Mouse (Mus musculus): Measurements from ENCODE around the gene Tomt. TPM values are rescaled to one million over a fixed set of nuclear protein-coding genes. Genes with fewer than 3 reads are reported as not detected.

Tomt gene
- total and polyA plus RNA-seq, 2 experiments from 2014 or later, result 0.12 TPM; not detected in 1

DNA sequence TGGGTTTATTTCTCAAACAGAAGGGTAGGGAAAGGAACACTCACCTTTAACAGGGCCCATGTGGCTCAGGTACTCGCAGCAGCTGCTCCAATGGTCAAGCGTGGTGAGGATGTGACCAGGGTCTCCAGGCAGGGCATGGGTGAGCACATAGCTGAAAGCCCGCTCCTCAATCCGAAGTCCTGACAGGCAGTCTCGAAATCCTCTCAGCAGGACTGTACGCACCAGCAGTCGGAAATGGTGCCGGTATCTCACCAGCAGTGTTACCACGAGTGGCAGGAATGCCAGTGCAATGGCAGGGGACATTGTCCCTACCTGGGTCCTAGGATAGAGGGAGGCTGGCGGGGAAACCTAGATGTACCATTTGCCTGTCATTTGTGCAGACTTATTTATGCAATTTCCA, 4.2 kb downstream of the Tomt start:
- H3K9ac ChIP-seq (replicated peaks; ENCODE audit: low read depth, low read length), result no peak overlapping the region
- H3K4me3 ChIP-seq (ENCODE audit: low read depth, low read length), result no peak overlapping the region
- H3K4me1 ChIP-seq (ENCODE audit: control insufficient read depth, insufficient read depth), result peaks cover 9% of the 10 kb centered on the region; the same call in 1 of the 2 replicates
- H3K27me3 ChIP-seq (ENCODE audit: control insufficient read depth, insufficient read depth, low read length), result no peaks in the 10 kb centered on the region
- DNase-seq (ENCODE audit: low spot score) (no peak), ATAC-seq (ENCODE audit: insufficient read depth, low read depth) (no peak)
- H3K9me3 ChIP-seq (replicated peaks; ENCODE audit: control insufficient read depth, low read length), result no peaks in the 10 kb centered on the region
- WGBS, result 85% methylated on average over 10 of the region's 10 CpGs
- H3K36me3 ChIP-seq (replicated peaks; ENCODE audit: control insufficient read depth, insufficient read depth, low read length), result peaks cover 3% of the 10 kb centered on the region; the same call in 1 of the 2 replicates
- no peak overlapping the region for H3K4me2 ChIP-seq (ENCODE audit: low read depth, low read length)
- H3K27ac ChIP-seq (ENCODE audit: low read depth), result no peak overlapping the region
- TF ChIP-seq CTCF (IDR thresholded peaks at IDR 0.05; ENCODE audit: low read depth), result no peak
- TF ChIP-seq EP300 (IDR thresholded peaks at IDR 0.05; ENCODE audit: low read depth), result no peak

DNA sequence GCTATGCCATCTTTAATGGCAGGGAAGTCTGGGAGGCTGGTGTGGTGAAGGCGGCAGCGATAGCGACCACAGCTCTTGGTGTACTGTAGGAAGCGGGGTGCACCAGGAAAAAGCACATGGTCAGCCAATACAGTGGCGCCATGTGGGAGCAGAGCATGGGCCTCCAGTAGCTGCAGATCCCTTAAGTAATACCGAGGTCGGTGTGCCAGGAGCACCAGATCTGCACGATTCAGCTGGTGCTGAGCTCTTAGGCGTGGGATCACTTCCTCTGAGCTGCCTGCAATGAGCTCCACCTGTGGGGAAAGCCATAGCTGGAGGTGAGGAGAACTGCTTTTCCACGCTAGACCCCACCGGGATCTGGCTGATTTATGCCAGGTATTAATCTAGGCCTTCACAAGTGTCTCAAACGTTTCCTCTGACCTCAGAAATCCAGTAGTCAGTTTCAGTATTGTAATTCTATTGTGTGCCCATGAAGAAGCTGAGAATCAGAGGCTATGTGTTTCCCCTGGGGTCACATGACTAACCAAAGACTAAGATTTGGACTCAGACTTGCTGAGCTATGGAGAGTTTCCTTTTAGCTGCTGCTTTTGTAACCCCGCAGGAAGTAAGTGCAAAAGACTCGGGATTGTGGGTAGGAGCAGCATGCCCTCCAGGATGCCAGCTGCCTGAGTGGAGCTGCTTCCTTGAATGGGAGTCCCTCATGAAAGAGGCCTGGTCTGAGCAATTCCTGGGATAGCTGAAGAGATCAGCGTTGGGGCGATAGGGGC, 5.6 kb downstream of the Tomt start:
- Histone ChIP-seq H3K4me2 (ENCODE audit: low read depth, low read length) (no peak overlapping the region), H3K27me3 (ENCODE audit: control insufficient read depth, insufficient read depth, low read length) (no peaks in the 10 kb centered on the region), H3K4me1 (ENCODE audit: control insufficient read depth, insufficient read depth) (peaks cover 6% of the 10 kb centered on the region; the same call in 1 of the 2 replicates), H3K27ac (ENCODE audit: low read depth) (no peak overlapping the region), H3K4me3 (ENCODE audit: low read depth, low read length) (no peak overlapping the region), H3K9me3 (replicated peaks; ENCODE audit: control insufficient read depth, low read length) (no peaks in the 10 kb centered on the region), H3K36me3 (replicated peaks; ENCODE audit: control insufficient read depth, insufficient read depth, low read length) (peaks cover 3% of the 10 kb centered on the region; the same call in 1 of the 2 replicates), H3K9ac (replicated peaks; ENCODE audit: low read depth, low read length) (no peak overlapping the region)
- DNase-seq (ENCODE audit: low spot score) (no peak), ATAC-seq (ENCODE audit: insufficient read depth, low read depth) (no peak)
- TF ChIP-seq EP300 (IDR thresholded peaks at IDR 0.05; ENCODE audit: low read depth), result no peak
- no peak for TF ChIP-seq CTCF (IDR thresholded peaks at IDR 0.05; ENCODE audit: low read depth)
- WGBS, result 88% methylated on average over 16 of the region's 16 CpGs

DNA sequence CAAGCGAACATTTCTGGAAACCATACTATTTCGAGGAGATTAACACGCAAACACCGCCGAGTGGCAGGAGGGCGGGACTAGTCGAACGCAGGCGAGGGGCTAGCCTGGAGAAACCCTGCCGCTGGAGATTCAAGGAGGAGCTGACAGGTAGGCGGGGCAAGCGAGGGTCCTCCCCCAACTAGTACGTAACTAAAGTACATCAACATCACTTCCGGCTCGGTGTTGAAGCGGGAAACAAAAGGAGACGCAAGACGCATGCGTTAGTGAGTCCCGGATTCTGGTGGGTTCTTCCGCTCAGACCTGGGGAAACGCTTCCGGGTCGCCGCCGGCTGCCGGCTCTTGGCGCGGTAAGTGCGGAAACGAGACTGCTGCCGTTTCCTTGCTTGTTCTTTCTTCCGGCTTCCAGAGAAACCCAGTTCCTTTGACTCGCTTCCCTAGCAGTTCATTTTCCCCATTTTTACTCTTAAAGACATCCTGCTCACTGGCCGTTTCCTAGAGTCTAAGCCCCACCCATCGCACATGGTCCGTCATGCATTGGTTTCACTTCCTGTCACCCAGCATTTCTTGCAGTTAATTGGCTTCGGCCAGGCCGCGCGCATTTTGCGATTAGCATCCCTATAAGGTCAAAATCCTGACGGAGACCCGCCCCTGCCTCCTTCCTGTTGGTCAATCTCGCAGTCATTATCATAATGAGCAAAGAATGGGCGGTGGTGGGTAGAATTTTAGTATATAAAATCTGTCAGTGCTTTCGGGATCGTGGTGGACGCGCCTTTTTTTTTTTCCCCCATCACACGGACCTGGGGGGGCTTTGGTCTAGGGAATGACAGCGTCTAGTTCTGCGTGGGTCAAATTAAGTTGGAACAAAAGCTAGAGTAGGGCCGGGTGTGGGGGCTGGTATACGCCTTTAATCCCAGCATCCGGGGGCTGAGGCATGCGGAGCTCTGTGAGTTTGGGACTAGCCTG, 9.8 kb downstream of the Tomt start:
- H3K36me3 ChIP-seq (replicated peaks; ENCODE audit: control insufficient read depth, insufficient read depth, low read length), result peaks cover 3% of the 10 kb centered on the region; the same call in 1 of the 2 replicates
- under 1% methylated on average over 57 of the region's 57 CpGs for WGBS

DNA sequence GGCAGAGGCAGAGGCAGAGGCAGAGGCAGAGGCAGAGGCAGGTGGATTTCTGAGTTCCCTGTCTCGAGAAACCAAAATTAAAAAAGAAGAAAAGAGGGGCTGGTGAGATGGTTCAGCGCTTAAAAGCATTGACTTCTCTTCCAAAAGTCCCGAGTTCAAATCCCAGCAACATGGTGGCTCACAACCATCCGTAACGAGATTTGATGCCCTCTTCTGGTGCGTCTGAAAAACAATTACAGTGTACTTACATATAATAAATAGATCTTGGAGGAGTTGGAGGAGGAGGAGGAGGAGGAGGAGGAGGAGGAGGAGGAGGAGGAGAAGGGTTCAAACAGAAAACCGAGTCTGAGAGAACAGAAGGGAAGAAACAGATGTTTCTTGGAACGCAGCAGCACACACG, 10.5 kb downstream of the Tomt start:
- Histone ChIP-seq H3K4me1 (ENCODE audit: control insufficient read depth, insufficient read depth) (peaks cover 6% of the 10 kb centered on the region; the same call in 1 of the 2 replicates), H3K27ac (ENCODE audit: low read depth) (peak overlapping the region; percentile 82; the same call in 1 of the 2 replicates), H3K27me3 (ENCODE audit: control insufficient read depth, insufficient read depth, low read length) (no peaks in the 10 kb centered on the region), H3K4me2 (ENCODE audit: low read depth, low read length) (peak overlapping the region; percentile 54), H3K9me3 (replicated peaks; ENCODE audit: control insufficient read depth, low read length) (no peaks in the 10 kb centered on the region), H3K36me3 (replicated peaks; ENCODE audit: control insufficient read depth, insufficient read depth, low read length) (0 out of 2 replicates have a peak, but pooled peaks cover 3% of the 10 kb centered on the region), H3K4me3 (ENCODE audit: low read depth, low read length) (peak overlapping the region; percentile 55), H3K9ac (replicated peaks; ENCODE audit: low read depth, low read length) (peak overlapping the region; percentile 39; the same call in 1 of the 2 replicates)
- peak; percentile 16 for DNase-seq (ENCODE audit: low spot score)
- WGBS, result 37% methylated on average over 9 of the region's 9 CpGs
- no peak for ATAC-seq (ENCODE audit: insufficient read depth, low read depth)
- TF ChIP-seq EP300 (IDR thresholded peaks at IDR 0.05; ENCODE audit: low read depth), result no peak
- peak; percentile 13; the same call in 1 of the 2 replicates for TF ChIP-seq CTCF (IDR thresholded peaks at IDR 0.05; ENCODE audit: low read depth)

More for the DNA sequence above, 9.8 kb downstream of the Tomt start:
- TF ChIP-seq CTCF (IDR thresholded peaks at IDR 0.05; ENCODE audit: low read depth), result no peak
- peak; percentile 90 for TF ChIP-seq EP300 (IDR thresholded peaks at IDR 0.05; ENCODE audit: low read depth)
- peak overlapping the region; percentile 57 for H3K4me2 ChIP-seq (ENCODE audit: low read depth, low read length)
- peaks cover 6% of the 10 kb centered on the region; the same call in 1 of the 2 replicates for H3K4me1 ChIP-seq (ENCODE audit: control insufficient read depth, insufficient read depth)
- H3K9ac ChIP-seq (replicated peaks; ENCODE audit: low read depth, low read length), result peak overlapping the region; percentile 44
- ATAC-seq (ENCODE audit: insufficient read depth, low read depth) (peak; percentile 98), DNase-seq (ENCODE audit: low spot score) (peak; percentile 100)
- H3K4me3 ChIP-seq (ENCODE audit: low read depth, low read length), result peak overlapping the region; percentile 55
- H3K27ac ChIP-seq (ENCODE audit: low read depth), result peak overlapping the region; percentile 82
- H3K9me3 ChIP-seq (replicated peaks; ENCODE audit: control insufficient read depth, low read length), result no peaks in the 10 kb centered on the region
- H3K27me3 ChIP-seq (ENCODE audit: control insufficient read depth, insufficient read depth, low read length), result no peaks in the 10 kb centered on the region

DNA sequence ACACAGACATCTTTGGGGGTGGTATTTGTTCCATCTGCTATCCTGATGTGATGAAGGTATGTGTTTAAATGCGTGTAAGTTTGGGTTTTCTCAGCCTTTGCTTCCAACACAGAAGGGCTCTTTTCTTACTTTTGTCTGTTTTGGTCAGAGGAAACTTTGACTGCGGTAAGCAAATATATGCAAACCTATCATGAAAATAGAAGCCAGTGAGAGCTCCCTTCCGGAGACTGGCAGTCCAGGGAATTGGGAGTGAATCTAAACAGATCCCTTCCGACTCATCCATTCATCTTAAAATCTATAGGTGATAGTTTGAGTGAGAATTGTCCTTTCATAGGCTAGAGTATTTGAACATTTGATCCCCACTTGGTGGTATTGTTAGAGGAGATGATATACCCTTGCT, 17.7 kb downstream of the Tomt start:
- WGBS, result 76% methylated on average over 4 of the region's 4 CpGs
- no peak overlapping the region for H3K27ac ChIP-seq (ENCODE audit: low read depth)

More for the DNA sequence above, 17.7 kb downstream of the Tomt start:
- Histone ChIP-seq H3K4me1 (ENCODE audit: control insufficient read depth, insufficient read depth) (no peaks in the 10 kb centered on the region), H3K27me3 (ENCODE audit: control insufficient read depth, insufficient read depth, low read length) (no peaks in the 10 kb centered on the region), H3K9me3 (replicated peaks; ENCODE audit: control insufficient read depth, low read length) (no peaks in the 10 kb centered on the region; the same call in 1 of the 2 replicates), H3K4me3 (ENCODE audit: low read depth, low read length) (no peak overlapping the region), H3K9ac (replicated peaks; ENCODE audit: low read depth, low read length) (no peak overlapping the region), H3K4me2 (ENCODE audit: low read depth, low read length) (no peak overlapping the region), H3K36me3 (replicated peaks; ENCODE audit: control insufficient read depth, insufficient read depth, low read length) (no peaks in the 10 kb centered on the region)
- ATAC-seq (ENCODE audit: insufficient read depth, low read depth) (no peak), DNase-seq (ENCODE audit: low spot score) (no peak)
- TF ChIP-seq EP300 (IDR thresholded peaks at IDR 0.05; ENCODE audit: low read depth) (no peak), CTCF (IDR thresholded peaks at IDR 0.05; ENCODE audit: low read depth) (no peak)

Measured in heart, postnatal 0 days (tissue).